Mouse (Mus musculus): Measurements from ENCODE around the gene Atf6. TPM values are rescaled to one million over a fixed set of nuclear protein-coding genes. Genes with fewer than 3 reads are reported as not detected.

Gene Atf6
- total and polyA plus RNA-seq, 3 experiments = 33.8 to 47.0 (median 35.3) TPM

GRCm38 (mm10) chr1:170868107-170868904, 735 bp upstream of the Atf6 start (continued):
- peak; percentile 88 for TF ChIP-seq MAX (IDR thresholded peaks at IDR 0.05; ENCODE audit: low read length)
- TF ChIP-seq KAT2A (IDR thresholded peaks at IDR 0.05; ENCODE audit: insufficient replicate concordance, low read length) = no peak
- no peak for TF ChIP-seq NRF1 (IDR thresholded peaks at IDR 0.05; ENCODE audit: low read depth, low read length)
- peak; percentile 95 for TF ChIP-seq CHD1 (IDR thresholded peaks at IDR 0.05; ENCODE audit: low read depth, low read length)
- TF ChIP-seq MAFK (IDR thresholded peaks at IDR 0.05; ENCODE audit: insufficient replicate concordance, low read length) = no peak
- TF ChIP-seq RCOR1 (conservative IDR thresholded peaks at IDR 0.05; ENCODE audit: low read depth, low read length) = no peak
- no peak for TF ChIP-seq PAX5 (IDR thresholded peaks at IDR 0.05; ENCODE audit: low read length)
- peak; percentile 76 for TF ChIP-seq EP300 (IDR thresholded peaks at IDR 0.05; ENCODE audit: low read length)
- TF ChIP-seq MXI1 (IDR thresholded peaks at IDR 0.05; ENCODE audit: low read depth, low read length) = peak; percentile 89
- TF ChIP-seq CHD2 (IDR thresholded peaks at IDR 0.05; ENCODE audit: low read length) = peak; percentile 62; the same call in 1 of the 2 replicates
- peak; percentile 54 for TF ChIP-seq TCF12 (IDR thresholded peaks at IDR 0.05; ENCODE audit: low read depth, low read length)
- no peak for TF ChIP-seq RAD21 (IDR thresholded peaks at IDR 0.05; ENCODE audit: low read depth, low read length)
- no peak for TF ChIP-seq SMC3 (IDR thresholded peaks at IDR 0.05; ENCODE audit: low read depth, low read length)
- peak; percentile 78 for TF ChIP-seq IRF4 (IDR thresholded peaks at IDR 0.05; ENCODE audit: low read depth, low read length)

GRCm38 (mm10) chr1:170866992-170867690, 430 bp downstream of the Atf6 start:
- H3K4me2 ChIP-seq (ENCODE audit: insufficient read depth, low read depth, poor library complexity, severe bottlenecking) = peak overlapping the region; percentile 12
- DNase-seq (ENCODE audit: extremely low read depth) = no peak

More at GRCm38 (mm10) chr1:170866992-170867690, 430 bp downstream of the Atf6 start:
- in situ Hi-C loops (cut with MboI; ENCODE audit: low pct_ligation_motif_present, low pct_unique_long_range_greater_than_20kb, low sequenced_read_pairs) = no loop called here
- Histone ChIP-seq H3K9me3 (replicated peaks; ENCODE audit: low read length) (no peaks in the 10 kb centered on the region), H3K36me3 (replicated peaks in 1 of 2; ENCODE audit: control insufficient read depth in 1 of 2, insufficient read depth in 1 of 2, low read length in 1 of 2) (peaks cover 8 to 22% of the 10 kb centered on the region in 2 experiments), H3K9ac (ENCODE audit: insufficient read depth, low read depth) (peak overlapping the region; percentile 99), H3K4me1 (ENCODE audit: control insufficient read depth in 1 of 2, insufficient read depth in 2 of 2) (peaks cover 9 to 37% of the 10 kb centered on the region in 2 experiments), H3K27ac (ENCODE audit: insufficient read depth, low read depth) (peak overlapping the region; percentile 88), H3K4me3 (replicated peaks in 1 of 3; ENCODE audit: low read depth in 2 of 3, low read length in 2 of 3, poor library complexity in 1 of 3) (peak overlapping the region; percentile 51 to 89 (median 86)), H3K79me2 (replicated peaks; ENCODE audit: control insufficient read depth, extremely low read depth, insufficient read depth, poor library complexity, severe bottlenecking) (peaks cover 59% of the 10 kb centered on the region), H3K27me3 (replicated peaks) (no peaks in the 10 kb centered on the region)
- TF ChIP-seq E2F4 (IDR thresholded peaks at IDR 0.05; ENCODE audit: insufficient replicate concordance, low read depth, low read length) (0 out of 2 replicates have a peak, but pooled peaks have one; percentile 24), MYC (IDR thresholded peaks at IDR 0.05; ENCODE audit: low read depth, low read length) (peak; percentile 71), KAT2A (IDR thresholded peaks at IDR 0.05; ENCODE audit: insufficient replicate concordance, low read length) (no peak), RAD21 (IDR thresholded peaks at IDR 0.05; ENCODE audit: low read depth, low read length) (no peak), MEF2A (IDR thresholded peaks at IDR 0.05; ENCODE audit: borderline replicate concordance, low read depth, low read length) (peak; percentile 35; the same call in 1 of the 2 replicates), EP300 (IDR thresholded peaks at IDR 0.05; ENCODE audit: low read length) (peak; percentile 58; the same call in 1 of the 2 replicates), MAX (IDR thresholded peaks at IDR 0.05; ENCODE audit: low read length) (peak; percentile 81), NRF1 (IDR thresholded peaks at IDR 0.05; ENCODE audit: low read depth, low read length) (peak; percentile 64), MXI1 (IDR thresholded peaks at IDR 0.05; ENCODE audit: low read depth, low read length) (peak; percentile 45), TBP (conservative IDR thresholded peaks at IDR 0.05; ENCODE audit: low read depth, low read length) (0 out of 2 replicates have a peak, but pooled peaks have one; percentile 41), PAX5 (IDR thresholded peaks at IDR 0.05; ENCODE audit: low read length) (no peak), GABPA (IDR thresholded peaks at IDR 0.05; ENCODE audit: insufficient replicate concordance, low read depth, low read length) (no peak)
- dilution Hi-C loops (cut with MboI; ENCODE audit: extremely low pct_ligation_motif_present, extremely low pct_unique_long_range_greater_than_20kb, low sequenced_read_pairs) = no loop called here
